Mouse (Mus musculus): ENCODE data around the gene Krt7. TPM values are rescaled to one million over a fixed set of nuclear protein-coding genes. Genes with fewer than 3 reads are reported as not detected.
A peak's percentile ranks its signal among the peaks of the same experiment; 100 is the strongest.

The Krt7 gene
- total RNA-seq, 4 experiments from 2014 or later = 0.45 TPM; not detected in 3

DNA sequence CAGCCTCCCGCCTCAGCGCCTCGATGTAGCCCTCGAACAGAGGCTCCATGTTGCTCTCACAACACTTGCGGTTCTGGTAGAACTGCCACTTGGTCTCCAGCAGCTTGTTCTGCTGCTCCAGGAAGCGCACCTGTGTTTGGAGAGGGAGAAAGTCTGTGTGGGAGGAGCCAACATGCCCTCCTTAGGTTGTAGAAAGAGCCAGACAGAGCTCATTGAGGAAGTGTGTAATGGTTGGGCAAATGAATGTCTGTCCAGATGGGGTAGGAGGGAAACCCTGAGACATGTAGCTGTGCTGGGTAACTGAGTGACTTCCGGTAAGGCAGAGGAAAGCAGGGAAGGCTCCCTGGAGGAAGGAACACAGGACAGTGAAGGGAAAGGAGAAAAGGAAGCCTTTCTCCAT, 25.8 kb downstream of the Krt7 start:
- DNase-seq (ENCODE audit: low spot score in 2 of 2) = no peak

DNA sequence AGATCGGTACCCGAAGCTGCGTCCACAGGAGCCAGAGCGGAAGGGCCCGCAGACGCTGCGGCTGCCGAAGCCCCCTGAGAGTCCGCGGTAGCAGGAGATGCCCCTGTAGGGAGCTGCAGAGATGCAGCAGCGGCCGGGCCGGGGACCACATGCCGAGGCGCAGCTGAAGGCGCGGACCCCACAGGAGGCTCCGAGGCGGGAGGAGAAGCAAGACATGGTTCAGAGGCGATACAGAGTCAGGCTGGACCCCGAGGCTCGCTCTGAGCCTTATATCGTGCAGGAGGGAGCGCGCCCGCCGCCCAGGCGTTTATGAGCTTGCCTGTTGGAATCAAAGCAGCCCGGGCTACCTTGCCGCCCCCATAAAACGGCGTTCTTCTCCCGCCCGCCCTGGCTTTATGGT, 27.7 kb downstream of the Krt7 start, which contains the start of gene Krt87:
Gene Krt87 (minus strand): TSS at position 250 of the 400 bp plus-strand sequence.
- no peak for DNase-seq (ENCODE audit: low spot score in 2 of 2)

DNA sequence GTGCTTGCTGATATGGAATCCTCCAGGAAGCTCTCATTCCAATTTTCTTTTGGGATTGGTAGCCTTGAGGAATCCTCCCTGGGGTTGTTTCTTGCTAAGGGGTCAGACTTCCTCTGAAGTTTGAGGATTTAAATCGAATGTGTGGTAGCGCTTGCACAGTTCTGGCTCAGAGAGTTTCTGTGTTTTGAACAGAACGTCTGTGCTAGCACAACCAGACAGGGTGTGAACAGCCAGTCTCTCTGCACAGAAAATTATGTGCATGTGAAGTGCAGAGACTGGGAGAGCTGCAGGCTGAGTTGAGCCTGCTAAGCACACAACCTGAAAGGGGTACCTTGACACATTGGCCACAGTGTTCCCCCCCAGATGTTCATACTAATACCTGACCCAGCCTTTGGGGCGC, 30.0 kb downstream of the Krt7 start:
- DNase-seq (ENCODE audit: low spot score in 2 of 2) = peak in 1 of 2 experiments; percentile 27

DNA sequence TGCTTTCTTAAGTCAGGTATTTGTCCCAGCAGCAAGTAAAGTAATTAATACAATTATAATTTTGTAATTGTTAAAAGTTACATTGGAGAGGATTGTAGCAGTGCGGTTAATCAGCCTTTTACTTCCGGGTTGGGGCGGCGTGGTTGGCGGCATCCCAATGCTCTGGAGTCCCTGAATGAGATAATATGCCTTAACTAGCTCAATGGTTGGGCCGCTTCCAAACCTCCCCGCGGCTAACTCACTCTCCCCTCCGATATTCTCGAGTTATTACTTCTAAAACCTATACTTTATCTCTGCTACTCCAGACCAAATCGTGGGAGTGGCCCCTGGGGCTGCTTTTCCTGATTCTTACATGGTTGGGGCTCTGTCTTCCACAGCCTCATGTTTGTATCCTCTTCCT, 35.7 kb downstream of the Krt7 start:
- no peak for DNase-seq (ENCODE audit: low spot score in 2 of 2)

DNA sequence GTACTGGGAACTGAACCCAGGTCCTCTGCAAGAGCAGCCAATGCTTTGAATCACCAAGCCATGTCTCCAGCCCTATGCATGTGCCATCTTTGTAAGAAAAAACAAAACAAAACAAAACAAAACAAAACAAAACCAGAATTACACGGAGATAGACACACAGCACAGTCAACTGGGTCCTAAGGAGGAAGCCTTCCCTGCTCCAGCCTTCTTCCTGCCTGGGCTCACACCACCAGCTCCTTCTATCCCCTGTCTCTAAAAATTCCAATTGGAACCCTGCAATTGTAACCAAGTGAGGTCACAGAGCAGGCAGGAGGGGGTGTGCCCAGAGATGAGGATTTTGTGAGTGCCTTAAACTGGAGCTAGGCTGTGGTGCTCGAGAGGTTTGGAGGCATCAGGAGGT, 36.6 kb downstream of the Krt7 start, which contains the start of gene Krt88:
Gene Krt88 (plus strand): TSS at position 301 of the 400 bp plus-strand sequence.
- no peak for DNase-seq (ENCODE audit: low spot score in 2 of 2)

DNA sequence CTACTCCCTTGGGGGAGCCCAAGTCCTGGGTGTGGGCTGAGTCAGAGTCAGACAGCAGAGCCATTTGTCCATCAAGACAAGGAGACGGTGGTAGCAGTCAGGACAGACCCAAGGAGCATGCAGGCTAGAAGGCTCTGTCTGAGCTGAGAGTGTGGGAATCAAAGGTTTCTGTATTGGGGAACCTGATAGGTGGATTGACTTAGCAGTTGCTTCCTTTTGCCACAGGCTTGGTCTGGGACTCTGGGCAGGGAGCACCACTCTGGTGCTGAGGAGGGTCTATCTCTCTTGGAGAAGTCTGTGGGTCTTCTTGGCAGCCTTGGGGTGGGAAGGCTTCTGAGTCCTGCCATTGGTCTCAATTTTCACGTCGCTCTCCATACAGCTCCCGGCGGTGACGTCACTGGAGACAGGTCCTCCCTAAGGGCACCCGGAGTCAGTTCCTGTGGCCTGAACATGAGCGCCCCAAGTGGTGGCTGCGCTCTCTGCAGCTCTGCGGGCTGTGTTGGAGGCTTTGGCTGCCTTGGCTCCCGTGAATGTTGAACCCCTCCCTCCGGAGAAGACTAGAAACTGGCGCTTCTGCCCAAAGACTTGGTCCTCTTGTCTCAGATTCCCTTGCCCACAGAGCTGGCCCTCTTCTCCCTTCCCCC, 42.4 kb downstream of the Krt7 start:
- peak; percentile 60 to 77 for DNase-seq (ENCODE audit: low spot score in 2 of 2)

DNA sequence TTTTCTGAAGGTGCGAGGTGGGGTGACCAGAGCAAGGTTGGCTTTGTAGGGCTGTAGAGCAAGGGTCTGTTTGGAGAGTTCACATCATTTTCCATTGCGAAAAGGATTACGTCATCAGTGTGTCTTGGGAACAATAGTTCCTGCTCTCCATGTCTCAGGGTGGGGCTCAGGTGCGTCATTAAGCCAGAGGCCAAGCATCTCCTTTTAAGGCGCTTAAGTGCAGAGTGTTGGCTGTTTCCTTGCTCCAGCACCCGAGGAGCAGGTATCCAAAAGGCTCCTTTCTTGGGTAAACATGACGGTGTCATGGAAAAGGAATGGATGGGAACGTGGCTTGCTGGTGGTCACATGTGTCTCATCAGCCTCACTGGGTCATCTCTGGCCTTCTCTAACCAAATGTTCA, 43.9 kb downstream of the Krt7 start:
- DNase-seq (ENCODE audit: low spot score in 2 of 2) = no peak

DNA sequence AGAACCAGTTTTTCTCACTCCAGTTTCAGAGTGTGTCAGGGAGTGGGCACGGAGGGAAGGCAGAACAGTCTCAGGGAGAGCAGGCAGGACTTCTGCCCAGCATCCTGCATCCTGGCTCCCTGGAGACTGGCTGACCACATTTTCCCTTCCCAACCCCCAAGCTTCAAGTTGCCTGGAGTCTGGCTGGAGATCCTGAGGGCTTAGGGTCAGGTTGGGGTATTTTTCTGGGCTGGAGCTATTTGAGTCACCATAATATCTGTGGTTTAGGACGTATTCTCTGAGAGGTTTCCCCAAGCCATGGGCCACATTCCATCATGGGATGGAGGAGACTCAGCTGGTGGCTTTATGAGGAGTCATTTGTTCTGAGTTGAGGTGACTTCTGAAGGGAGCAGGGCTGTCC, 44.4 kb downstream of the Krt7 start:
- DNase-seq (ENCODE audit: low spot score in 2 of 2) = no peak

DNA sequence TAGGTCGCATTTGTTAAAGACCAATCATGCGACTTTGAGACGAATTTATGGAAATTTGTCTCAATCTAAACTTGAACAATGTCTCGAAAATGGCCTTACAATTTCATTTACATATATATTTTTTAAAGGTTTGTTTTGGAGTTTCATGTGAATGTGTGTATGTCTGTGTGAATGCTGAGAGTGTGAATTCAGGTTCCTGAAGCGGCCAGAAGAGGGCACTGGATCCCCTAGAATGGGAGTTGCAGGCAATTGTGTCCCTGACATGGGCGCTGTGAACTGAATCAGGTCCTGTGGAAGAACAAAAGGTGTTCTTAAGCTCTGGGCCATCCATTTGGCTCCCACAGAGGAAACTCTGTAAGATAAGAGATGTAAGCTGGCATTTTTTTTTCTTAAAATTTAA, 45.0 kb downstream of the Krt7 start:
- DNase-seq (ENCODE audit: low spot score in 2 of 2) = no peak

DNA sequence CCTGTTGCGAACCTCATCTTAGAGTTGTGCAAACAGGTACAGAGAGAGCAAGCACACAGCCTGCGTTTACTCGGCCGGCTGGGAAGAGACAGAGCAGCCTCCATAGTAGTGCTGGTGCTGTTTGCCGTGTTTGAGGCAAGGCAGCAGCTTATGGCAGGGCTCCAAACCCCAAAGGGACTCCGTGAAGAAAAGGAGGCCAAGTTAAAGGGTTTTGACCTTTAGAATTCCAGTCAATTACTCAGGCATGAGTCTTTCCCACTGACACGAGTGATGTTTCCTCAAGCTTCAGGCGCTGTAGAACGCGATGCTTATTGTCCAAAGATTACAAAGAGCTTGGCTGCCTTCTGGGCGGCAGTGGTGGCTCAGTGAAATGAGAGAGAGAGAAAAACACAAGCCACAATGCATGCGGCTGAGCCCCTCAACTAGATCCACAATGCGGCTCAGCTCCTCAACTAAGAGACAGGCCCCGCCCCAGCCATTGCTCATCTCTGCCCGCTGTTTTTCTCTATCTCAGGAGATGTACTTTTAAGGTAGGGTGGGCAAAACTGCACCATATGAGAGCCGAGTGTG, 47.6 kb downstream of the Krt7 start:
- no peak for DNase-seq (ENCODE audit: low spot score in 2 of 2)

DNA sequence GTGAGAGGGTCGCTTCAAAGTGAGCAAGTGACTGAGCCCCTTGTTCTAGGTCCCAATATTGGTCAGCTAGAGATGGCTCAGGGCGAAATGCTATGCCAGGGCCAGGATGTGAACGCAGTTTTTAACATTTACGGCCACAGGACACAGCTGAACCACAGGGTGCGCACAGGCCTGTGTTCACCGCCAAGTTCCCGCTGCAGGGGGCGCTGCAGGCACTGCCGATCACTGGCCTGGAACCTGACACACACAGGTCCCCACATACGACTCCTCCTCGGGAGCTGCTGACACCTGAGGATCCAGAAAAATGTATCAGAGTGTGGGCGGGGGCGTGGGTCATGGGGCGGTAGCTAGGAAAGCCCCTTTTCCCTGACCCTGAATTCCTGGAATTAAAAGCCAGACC, 48.4 kb downstream of the Krt7 start:
- DNase-seq (ENCODE audit: low spot score in 2 of 2) = no peak

DNA sequence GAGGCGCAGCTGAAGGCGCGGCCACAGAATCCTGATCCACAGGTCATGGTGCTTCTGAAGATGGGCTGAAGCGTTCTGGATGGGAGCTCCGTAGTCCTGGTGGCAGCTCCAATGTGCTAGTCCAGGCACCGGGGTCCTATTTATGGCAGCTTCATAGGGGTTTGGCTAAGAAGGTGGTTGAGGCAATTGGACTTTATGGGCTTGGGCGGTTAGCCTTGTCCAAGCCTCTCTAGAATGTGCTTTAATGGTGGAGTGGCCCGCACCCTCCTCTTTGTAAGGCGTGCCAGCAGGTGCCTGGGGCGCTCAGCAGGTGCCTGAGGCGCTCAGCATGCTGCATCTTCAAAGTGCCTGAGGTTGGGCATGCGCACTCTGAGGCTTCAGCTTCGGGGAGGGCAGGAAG, 52.8 kb downstream of the Krt7 start, which contains the start of gene Krt81:
Gene Krt81 (minus strand): TSS at position 101 of the 400 bp plus-strand sequence.
- no peak for DNase-seq (ENCODE audit: low spot score in 2 of 2)

DNA sequence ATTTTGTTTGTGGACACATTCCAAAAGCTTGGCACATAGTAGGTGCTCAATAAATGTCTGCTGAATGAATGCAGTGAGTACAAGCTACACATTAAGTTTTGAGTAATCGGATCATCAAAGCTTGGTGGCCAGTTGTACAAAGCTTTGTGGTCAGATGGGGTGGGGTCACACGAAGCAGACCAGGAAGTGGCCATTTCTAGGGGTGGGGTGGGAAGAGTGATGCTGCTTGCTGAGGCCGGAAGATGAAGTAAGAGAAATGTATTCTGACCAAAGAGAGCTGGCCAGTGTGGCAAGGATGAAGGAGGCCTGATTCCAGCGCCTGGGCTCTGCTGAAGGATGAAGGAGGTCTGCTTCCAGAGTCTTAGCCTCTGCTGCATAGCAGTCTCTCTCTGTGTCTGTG, 58.2 kb downstream of the Krt7 start:
- no peak for DNase-seq (ENCODE audit: low spot score in 2 of 2)

DNA sequence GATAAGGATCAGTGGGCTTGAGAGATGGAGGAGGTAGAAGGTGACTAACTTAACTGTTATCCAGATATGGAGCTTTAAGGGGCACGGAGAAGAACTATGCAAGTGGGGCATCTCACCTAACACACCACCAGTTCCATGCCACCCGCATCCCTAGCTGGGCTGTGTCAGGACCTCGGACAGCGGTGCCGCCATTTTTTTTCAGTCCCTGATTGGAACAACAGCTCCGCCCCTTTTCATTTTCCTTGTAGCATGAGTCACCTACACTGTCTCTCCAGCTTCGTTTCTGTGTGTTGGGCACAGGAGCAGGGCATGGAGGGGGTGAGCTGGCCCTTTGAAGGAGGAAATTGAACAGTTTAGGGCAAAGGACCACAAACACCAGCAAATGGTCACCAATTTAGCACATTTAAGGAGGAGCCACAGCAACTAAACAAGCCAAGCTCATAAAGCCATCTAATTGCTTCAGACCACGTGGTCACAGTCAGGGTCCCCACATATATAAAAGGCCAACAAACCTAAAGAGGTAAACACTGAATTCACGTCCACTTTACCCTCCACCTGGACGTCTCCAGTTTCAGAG, 62.2 kb downstream of the Krt7 start, which contains the start of gene Krt86:
Gene Krt86 (plus strand): TSS at position 527 of the 577 bp plus-strand sequence.
- no peak for DNase-seq (ENCODE audit: low spot score in 2 of 2)

DNA sequence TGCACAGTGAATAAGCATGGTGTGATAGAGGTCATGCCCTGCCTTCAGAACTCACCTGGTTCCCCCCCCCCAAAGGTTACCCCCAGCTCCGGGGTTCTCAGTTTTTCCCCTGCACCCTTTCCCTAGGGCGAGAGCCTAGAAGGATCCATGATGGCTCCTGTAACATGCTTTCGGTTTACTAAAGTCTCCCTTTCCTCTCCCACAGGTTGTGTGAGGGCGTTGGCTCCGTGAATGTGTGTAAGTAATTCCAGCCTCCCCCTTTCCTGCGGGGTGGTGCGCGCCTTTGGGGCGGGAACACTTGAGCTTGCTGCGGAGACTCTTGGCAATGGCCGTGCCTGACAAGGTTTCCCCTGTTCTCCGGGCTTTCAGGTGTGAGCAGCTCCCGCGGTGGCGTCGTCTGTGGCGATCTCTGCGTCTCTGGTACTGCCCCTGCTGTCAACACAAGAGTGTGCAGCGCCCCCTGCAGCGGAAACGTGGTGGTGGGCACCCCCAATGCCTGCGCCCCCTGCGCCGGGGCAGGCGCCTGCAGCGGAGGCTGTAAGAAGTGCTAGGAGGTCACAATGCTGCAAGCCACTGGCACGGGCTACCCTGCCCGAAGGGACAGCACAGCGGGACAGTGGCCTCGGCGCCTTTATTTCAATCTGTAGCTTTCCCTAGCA, 68.3 kb downstream of the Krt7 start:
- DNase-seq (ENCODE audit: low spot score in 2 of 2) = peak; percentile 12 to 36

DNA sequence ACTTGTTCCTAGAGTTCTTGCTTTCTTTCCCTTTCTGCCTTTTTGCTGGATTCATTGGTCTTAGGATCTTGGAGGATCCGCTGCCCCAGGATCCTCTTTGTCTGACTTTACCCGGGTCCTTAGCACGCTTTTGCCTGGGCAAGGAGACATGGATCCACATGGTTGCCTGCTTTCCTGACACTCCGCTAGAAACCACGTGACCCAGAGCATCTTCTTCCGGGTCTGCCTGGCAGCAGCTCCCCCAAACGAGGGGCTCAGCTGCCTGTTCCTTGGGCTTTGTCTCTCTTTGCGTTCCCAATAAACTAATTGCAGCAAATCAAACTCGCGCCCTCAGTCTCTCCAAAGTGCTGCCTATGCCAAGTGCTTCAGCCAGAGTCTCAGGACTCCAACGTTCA, 68.8 kb downstream of the Krt7 start:
- DNase-seq (ENCODE audit: low spot score in 2 of 2) = no peak

Small RNA genes lying within 50 kb of the gene (microRNA-seq; reads per million reads assigned to microRNA genes)
- 0.25 to 3.2 reads per million in 2 experiments for gene Mir1941

Other genes with a start within 250 kb of the Krt7 start
- gene Acvr1b, start 237.0 kb upstream of the Krt7 start, total RNA-seq (2022) = 10 to 100 TPM; 81.2 to 96.0 (median 85.4) TPM
- gene Grasp, start 186.9 kb upstream of the Krt7 start, total RNA-seq (2022) = 10 to 100 TPM; 57.6 to 64.4 (median 61.9) TPM
- gene Nr4a1, start 156.8 kb upstream of the Krt7 start, total RNA-seq (2022) = 10 to 100 TPM; 50.3 to 89.6 (median 71.5) TPM
- gene Atg101, start 126.8 kb upstream of the Krt7 start, total RNA-seq (2022) = 10 to 100 TPM; 43.4 to 48.1 (median 46.1) TPM
- gene 6030408B16Rik, start 117.8 kb upstream of the Krt7 start, total RNA-seq (2022) = under 1 TPM in 3 of 4 experiments, not detected in 1; 0.26 to 0.55 (median 0.54) TPM
- gene Krt80, start 40.9 kb upstream of the Krt7 start, total RNA-seq (2022) = under 1 TPM in 3 of 4 experiments, not detected in 1; 0.17 to 0.48 (median 0.43) TPM
- under 1 TPM; 0.23 to 0.52 (median 0.35) TPM for gene Krt87, start 27.8 kb downstream of the Krt7 start, total RNA-seq (2022)
- gene Krt88, start 36.7 kb downstream of the Krt7 start, total RNA-seq (2022) = not detected
- gene Krt81, start 52.7 kb downstream of the Krt7 start, total RNA-seq (2022) = not detected
- gene Krt86, start 62.4 kb downstream of the Krt7 start, total RNA-seq (2022) = not detected
- gene Krt83, start 80.5 kb downstream of the Krt7 start, total RNA-seq (2022) = not detected
- gene Gm49425, start 106.2 kb downstream of the Krt7 start, total RNA-seq (2022) = not detected
- not detected for gene Krt84, start 121.8 kb downstream of the Krt7 start, total RNA-seq (2022)
- gene Krt82, start 139.6 kb downstream of the Krt7 start, total RNA-seq (2022) = not detected
- gene Krt90, start 151.9 kb downstream of the Krt7 start, total RNA-seq (2022) = under 1 TPM in 1 of 4 experiments, not detected in 3; 0.18 TPM
- not detected for gene Krt75, start 162.9 kb downstream of the Krt7 start, total RNA-seq (2022)
- not detected for gene Gm5414, start 217.1 kb downstream of the Krt7 start, total RNA-seq (2022)
- not detected for gene Gm5478, start 236.3 kb downstream of the Krt7 start, total RNA-seq (2022)

Measured in layer of hippocampus, adult 8-10 months (tissue).